Mouse (Mus musculus) A20 (cell line): ENCODE results near the gene Sh3rf3.
A peak's percentile ranks its signal among the peaks of the same experiment; 100 is the strongest.

ENCODE experiments used
- DNase-seq: peaks from one replicate; pipeline ENCODE4 v3.0.0-alpha.2; 2011; ENCODE audit warnings: low read depth, low spot score

Sh3rf3 gene

DNA sequence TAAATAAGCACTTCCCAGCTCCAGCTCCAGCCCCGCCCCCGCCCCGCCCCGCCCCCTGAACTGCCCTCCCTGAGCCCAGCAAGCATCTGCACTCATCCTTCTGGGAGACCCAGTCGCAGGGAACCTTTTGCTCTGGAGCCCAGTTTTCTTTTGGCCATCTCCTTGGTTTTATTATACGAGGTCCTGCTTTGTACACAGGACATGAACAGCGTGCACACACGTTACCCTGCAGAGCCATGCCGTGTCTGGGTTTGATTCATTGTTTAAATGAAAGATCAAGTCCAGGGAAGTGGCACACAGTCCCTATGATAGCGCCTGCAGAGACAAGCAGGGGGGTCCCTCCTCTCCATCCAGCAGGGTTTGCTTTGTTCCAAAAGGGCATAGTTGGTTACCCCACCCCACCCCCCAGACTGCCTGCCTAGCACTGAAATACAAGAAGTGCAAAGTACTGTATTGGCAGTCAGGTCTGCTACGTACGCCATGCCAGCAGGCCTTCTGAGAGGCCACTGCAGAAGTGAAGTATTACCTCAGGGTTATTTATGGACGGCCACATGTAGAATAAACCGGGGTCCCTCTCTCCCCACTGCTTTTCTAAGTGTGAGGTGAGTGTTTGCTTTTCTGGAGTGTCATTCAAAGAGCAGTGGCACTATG is 41.5 kb downstream of the Sh3rf3 start:
- no peak for DNase-seq

DNA sequence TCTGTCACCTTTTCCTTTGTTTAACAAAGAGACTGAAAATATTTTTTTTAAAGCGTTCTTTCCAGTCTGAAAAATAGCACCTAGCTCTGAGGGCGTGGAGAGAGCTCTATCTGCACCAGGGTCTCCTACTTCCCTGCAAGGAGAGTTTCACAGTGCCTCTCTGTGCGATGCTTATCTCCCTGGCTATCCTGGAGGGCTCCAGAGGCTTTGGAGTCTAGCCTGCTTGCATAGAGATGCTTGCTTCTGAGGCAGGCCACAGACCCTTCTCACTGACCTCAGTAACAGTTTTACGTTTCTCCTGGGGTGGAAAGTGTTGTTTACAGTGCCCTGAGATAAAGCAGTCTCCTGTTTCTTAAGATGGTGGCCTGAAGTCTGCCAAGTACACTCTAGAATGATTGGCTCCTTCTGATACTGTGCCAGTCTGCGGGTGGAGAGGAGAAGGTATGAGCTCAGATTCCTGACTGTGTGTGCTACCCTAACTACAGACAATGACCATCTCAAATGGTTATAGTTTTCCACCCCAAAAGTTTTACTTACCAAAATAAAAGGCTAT is 42.1 kb downstream of the Sh3rf3 start:
- DNase-seq: no peak

DNA sequence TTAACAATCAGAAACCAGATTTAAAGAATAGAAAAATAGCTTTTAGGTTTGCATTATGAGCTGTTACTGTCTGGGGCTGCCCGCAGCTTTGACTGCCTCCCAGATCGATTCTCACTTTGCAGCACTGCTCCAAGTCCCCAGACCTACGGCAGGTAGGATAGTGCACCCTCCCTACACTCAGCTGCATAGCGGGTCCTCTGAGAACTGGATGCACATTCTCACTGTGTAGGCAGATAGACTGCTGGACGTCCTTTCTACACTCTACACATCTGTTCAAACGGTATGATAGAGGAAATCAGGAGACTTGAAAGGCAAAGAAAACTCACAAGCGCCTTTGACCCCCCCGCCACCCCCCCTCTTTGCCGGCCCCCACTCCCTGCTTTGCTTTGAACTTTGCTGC is 42.7 kb downstream of the Sh3rf3 start:
- no peak for DNase-seq

DNA sequence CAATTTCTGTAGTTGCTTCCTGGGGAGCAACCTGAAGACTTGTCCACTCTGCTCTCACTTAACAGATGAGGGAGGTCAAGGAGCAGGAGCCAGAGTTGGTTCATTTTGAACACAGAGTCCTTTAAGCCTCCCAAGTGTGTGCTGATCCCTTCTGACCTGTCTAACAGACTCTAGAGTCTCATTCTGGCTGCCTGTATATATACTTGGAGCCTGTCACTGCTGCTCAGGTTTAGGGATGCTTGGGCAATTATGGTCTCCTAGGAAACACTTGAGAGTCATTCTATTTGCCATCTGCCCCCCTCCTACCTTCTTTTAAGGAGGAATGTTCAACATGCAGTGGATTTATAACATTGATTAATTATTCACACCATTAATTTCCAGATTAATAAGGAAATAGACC is 43.6 kb downstream of the Sh3rf3 start:
- DNase-seq: no peak

DNA sequence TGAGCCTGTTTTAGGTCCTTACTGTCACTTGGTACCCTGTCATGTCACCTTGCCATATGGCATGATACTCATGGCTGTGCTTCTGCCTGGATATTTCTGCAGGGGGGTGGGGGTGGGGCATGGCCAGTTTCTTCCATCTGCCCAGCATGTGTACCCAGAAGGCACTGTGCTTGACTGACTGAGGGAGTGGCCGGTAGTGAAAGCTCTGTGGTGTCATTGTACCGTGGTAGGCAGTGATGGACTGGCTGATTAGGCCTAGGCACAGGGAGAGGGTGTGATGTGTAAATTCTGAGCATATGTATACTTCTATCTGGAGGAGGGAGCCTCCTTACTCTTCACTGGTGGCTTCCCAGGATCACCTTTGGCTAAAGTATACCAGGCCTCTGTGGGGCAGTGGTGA is 51.6 kb downstream of the Sh3rf3 start:
- no peak for DNase-seq

DNA sequence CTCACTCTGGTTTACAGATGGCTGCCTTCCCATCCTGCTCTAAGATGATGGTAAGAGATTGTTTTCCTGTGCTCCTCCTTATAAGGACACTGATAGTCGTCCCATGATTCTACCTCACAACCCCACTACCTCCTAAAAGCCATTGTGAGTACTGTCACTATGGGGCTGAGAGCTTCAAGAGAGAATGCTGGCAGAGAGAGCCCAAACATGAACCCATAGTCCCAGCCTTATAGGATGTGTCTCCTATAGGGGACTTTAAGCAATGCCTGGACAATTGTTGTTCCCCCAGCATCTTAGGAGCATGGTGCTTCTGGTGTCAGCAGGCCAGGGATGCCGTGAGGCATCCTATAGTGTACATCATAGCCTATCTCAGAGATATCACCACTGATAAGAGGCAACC is 54.4 kb downstream of the Sh3rf3 start:
- no peak for DNase-seq

DNA sequence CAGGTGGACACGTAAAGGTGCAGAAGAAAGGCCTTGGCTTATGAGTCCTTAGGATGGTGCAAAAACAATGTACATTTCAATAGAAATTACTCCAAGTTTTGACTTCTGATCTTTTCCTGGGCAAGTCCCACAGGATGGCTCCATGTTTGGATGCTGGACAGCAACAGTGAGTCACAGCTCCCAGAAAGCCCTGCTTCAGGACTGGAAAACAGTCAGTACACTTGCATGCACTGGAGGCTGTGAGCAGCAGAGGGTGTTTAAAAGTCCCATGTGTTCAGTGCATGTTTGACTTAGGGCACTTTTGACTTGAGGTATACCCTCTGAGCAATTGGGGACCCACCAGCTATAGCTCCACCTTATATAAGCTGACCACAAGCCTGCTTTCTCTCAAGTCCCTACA is 56.7 kb downstream of the Sh3rf3 start:
- no peak for DNase-seq

DNA sequence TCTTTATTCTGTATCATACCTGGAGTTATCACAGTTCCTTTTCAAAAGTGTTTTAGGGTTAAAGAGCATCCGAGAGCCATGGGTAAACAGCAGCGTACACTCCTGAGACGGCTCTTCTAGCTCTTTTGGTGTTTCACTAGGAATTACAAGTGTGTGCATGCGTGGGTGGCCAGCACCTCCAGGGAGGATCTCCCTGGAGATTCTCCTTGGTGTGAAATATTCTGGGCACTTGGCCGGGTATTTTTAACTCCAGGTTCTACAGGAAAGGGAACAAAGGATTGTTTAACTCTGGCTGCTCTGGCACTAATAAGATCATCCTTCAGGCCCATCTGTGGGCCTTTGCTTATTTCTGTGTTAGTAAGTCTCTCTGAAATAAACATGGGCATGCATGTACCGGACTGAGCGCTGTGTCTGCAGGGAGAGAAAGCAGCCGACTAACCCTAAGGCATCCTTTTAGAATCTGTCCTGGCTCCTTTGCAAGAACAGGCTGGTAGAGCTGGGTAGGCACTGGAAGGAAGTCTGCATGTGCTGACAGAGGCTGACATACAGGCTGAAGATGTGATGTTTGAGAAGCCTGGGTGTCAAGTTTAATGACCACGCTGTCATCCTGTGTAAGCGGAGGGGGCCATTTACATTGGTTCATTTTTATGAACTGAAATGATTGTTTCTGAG is 58.1 kb downstream of the Sh3rf3 start:
- no peak for DNase-seq

DNA sequence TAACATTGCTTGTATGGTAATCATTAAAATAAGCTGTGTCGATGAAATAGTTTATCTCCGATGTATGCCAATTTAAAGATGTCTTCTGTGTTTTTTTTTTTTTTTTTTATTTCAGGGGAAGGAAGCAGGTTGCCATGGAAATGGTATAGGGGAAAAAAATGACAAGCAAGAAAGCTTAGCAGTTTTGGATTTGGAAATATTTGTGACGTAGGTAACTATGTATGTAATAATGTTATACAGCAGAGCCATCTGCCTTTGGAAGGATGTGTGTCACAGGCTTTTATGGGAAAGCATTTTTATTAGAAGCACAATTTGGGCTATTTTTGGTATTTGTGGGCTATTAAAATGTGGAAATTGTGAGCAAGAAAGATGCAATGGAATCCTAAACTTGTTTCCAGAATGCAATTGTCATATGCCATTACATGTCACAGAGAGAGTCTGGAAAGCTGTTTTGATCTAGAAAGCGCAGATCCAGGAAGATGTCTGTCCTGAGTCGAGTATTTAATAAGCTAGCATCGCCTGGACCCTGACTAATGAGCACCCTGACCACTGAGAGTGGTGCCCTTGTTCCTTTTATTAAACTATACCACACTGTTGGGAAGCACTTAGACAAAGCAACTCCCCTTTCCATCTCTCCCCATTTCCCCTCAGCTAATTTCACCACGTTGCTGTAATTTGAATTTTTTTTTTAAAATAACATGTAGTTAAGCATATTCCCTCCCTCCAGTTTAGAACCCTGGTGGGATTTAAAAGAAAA is 58.8 kb downstream of the Sh3rf3 start:
- no peak for DNase-seq

DNA sequence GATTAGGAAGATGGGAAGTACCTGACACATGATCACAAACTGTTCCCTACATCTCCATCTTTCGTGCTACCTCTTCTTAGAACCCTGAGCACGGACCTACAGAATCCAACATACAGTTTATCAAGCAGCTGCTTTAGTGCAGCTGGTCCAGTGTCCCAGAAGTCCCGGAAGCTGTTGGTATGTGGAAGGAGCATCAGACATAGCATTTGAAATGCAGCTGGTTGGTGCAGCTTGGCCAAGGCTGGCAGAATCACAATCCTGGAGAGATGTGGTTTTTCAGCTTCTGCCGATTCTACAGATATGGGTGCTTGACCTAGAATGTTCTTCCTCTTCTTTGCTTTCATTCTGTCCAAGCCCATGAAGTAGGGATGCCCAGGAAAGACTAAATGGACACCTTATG is 64.7 kb downstream of the Sh3rf3 start:
- DNase-seq: no peak

DNA sequence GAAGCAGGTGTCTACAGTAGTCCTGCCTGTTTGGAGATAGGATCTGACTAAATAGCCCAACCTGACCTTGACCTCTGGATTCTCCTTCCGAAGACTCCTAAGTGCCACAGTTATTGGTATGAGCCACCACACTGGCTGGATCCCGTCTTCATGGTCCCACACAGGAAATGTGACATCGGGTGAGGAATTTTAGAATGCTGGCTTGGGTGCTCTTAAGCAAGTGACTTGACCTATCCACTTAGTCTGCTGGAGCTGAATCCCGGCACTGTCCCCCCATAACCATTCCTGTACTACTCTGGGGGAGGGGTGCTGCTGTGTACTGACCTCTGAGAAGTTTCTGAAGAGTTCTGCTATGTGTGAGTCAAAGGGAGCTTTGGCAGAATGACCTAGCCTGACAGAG is 65.5 kb downstream of the Sh3rf3 start:
- no peak for DNase-seq

DNA sequence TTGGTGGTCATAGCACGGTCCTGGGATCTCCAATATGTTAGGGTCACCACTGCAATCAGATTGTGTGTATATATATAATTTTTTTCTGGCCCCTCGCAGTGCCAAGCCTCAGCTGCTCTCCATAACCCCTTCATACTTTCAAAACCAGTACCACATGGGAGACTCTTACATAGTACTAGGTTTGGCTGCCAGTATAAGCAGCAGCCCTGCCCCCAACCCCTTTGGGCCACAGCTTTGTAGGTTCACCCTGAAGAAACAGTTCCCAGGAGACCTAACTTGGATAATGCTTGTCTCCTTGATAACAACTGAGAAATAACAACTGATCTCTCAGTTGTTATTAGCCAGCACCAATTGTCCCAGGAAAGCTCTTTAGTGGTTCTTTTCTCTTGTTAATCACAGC is 69.6 kb downstream of the Sh3rf3 start:
- no peak for DNase-seq

DNA sequence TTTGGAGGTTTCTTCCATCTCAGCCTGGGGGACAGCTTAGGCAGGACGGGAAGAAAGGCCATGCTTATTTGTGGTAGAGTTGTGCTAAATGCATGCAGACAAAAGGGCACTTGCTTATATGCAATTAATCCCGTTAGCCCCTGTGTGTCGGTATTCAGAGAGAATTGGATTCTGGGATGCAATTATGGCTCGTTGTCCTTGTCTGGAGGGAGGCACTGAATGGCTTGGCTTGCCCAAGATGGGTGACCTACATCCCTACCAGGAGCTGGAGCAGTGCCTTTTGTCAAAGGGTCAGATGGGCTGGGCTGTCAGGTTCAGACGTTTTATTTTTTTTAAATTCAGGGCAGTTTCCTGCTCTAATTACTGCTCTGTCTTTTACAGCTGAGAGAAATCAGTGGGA is 72.2 kb downstream of the Sh3rf3 start:
- no peak for DNase-seq

DNA sequence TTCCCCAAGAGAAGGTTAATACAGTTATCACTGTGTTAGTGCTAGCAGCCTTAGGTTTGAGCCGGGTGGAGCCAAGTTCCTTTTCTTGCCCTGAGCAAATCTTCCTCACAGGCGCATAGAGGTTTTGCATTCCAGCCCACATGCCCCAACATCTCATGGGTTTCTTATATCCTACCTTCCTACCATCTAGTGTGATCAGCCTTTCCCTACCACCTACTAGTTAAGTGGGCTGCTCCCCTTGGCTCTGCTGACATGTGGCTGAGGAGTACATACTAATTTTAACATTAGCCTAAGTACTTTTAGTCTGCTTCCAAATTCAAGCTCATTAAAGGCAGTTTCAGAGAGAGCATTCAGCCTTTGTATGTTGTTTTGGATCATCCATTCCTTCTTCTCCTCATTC is 72.7 kb downstream of the Sh3rf3 start:
- no peak for DNase-seq

DNA sequence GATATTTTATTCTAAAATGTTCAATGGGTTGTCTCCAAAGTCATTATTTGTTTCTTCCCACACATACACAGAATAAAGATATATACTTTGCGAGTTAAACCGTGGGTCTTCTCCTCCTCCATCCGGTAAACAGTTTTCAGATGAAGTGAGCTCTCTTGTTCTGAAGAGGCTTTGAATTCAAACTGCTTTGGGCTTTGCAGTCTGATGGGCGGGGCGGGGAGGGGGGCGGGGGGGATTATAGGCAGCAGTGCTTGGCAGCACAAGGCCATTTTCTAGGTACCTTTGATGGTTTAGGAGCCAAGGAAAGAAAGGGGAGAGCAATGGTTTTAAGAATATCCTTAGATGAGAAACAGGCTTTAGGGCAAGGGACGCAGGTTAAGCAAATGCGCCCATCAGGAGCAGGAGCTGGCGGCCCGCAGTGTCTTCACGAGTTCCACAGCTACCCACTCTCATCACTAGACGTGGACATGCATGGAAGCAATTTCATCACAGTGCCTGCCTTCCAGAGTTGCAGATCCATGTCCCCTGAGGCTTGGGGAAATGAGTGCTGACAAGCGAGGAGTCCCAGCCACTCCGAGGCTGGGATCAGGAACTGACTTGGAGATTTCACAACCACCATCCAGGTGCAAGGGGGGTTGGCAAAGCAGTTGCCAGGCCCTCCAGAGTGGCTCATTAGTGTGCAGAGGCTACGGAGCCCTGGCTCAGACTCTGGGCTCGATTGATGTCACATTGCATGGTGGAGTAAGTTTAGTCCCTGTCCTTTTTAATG is 77.7 kb downstream of the Sh3rf3 start:
- DNase-seq: no peak

DNA sequence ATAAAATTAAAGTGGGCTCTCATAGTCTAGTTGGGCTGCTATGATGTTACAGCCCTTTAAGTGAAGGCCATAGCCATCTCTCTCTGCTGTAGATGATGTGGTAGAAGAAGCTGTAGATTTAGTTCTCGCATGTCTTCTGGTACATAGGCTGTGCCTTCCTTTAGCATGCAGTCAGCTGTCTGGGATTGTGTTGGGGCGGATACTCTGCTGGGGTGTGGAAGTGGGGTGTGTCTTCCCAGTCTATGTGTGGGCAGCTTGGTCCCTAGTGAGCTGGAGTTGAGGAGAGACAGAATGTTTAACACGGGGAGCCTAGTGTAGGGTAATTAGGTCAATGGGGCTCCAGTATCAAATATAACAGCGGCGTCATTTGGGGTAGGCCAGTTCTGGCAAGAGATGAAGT is 82.3 kb downstream of the Sh3rf3 start:
- DNase-seq: no peak

DNA sequence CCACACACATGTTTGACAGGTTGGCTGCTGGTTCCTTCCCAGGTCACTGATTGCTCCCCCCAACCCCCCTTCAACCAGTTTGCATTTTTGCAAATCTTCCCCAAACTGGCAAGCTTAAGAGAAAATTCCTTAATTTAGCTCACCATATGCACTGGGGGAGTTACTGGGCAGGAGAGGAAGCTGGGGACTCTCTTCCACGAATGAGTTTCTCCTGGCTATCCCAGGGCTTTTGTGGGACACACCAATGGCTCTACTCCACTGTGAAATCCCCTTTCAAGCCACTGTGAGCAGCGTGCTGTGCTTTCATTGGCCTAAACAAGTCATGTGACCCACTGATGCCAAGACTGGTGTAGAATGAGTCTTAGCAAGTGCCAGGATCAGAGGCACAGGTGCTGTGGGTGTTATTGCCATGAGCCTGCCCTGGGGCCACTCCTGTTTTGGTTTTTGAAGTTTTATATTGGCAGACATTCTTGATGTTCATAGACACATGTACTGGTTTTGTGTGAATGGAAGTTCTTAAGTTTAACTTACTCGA is 83.9 kb downstream of the Sh3rf3 start:
- DNase-seq: no peak

DNA sequence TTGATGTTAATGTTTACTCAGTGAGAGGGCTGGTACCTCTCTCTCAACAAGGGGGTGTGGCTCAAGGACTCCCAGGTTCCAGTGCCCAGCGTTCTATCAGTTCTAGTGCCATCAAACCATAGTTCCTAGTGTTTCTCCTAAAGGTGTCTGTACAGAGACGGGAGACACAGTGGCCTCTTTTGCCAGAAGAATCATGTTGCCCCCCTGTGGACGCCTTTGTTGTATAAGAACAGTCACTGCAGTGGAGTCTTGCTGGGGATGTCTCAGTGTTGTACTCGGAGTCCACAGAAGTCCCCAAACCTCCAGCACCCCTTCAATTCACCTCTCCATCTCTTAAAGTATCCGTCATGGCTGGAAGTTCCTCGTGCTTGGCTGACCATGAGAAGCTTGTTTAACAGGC is 92.1 kb downstream of the Sh3rf3 start:
- DNase-seq: peak; percentile 12

DNA sequence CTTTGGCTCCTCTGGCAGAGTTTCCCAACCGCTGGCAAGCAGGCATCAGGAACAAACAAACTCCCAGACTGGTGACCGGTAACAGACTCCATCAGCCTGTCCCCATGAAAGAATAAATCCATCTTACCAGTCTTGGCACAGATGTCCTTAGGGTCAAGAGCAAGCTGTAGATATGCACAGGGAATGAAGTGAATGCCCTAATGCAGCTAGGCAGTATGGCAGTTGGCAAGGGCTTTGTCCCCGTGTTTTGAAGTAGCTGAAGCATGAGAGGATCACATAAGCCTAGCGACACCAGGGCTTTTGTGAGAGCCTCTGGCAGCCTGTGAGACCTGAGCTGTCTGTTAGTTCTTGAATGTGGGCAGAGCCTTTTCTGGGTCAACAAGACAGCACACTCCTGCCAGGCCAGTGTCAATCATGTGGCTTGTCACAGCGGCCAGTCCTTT is 93.9 kb downstream of the Sh3rf3 start:
- DNase-seq: no peak

DNA sequence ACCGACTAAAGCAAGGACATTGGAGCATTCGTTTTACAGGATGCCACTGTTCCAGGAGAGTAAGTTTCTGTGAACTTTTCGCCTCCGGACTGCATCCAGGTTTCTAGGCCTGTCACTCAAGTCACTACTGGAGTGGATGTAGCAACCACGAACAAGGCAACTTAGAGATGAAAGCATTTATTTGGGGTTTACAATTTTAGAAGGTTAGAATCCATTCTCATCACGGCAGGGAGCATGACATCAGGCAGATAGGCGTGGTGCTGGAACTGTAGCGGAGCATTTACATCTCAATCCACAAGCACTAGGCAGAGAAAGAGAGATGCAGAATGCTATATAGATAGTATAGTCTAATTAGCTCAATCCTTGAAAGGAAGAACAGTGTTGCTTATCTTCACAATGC is 95.3 kb downstream of the Sh3rf3 start:
- DNase-seq: no peak
